Mouse (Mus musculus) bone marrow macrophage, adult 2 months (primary cell): Measurements from ENCODE around the gene Dlgap1. TPM values are rescaled to one million over a fixed set of nuclear protein-coding genes. Genes with fewer than 3 reads are reported as not detected.

Source experiments
- H3K27ac ChIP-seq: 2 replicates; pipeline ENCODE4 v1.5.1; 2012; ENCODE audit warnings: low read depth, low read length; ENCODE audit not compliant: insufficient read depth
- H3K4me1 ChIP-seq: 2 replicates; pipeline ENCODE4 v1.6.1; 2012; ENCODE audit warnings: low read length; ENCODE audit not compliant: control insufficient read depth, insufficient read depth
- H3K4me3 ChIP-seq: 2 replicates; pipeline ENCODE4 v1.5.1; 2012; ENCODE audit warnings: mild to moderate bottlenecking, low read length, moderate library complexity; ENCODE audit not compliant: insufficient read depth
- CTCF ChIP-seq: IDR thresholded peaks from 2 replicates; pipeline ENCODE4 v1.5.1; 2012; ENCODE audit warnings: low read depth, mild to moderate bottlenecking, low read length, moderate library complexity
- POLR2A ChIP-seq: IDR thresholded peaks from 2 replicates; pipeline ENCODE4 v1.6.1; 2012; ENCODE audit warnings: mild to moderate bottlenecking, low read depth, low read length, borderline replicate concordance
- polyA plus RNA-seq: library from polyadenylated mRNA; stranded (reverse); fragments of >200 nt; gene quantifications from 2 replicates; pipeline ENCODE4 v1.2.4, GENCODE M21; 2012; ENCODE audit not compliant: missing spikeins, insufficient read depth, insufficient read length

Gene Dlgap1
- polyA plus RNA-seq, 1 experiment: not detected

GRCm38 (mm10) chr17:70838031-70838430, 869.2 kb downstream of the Dlgap1 start:
- Histone ChIP-seq H3K4me1 (peaks cover 23% of the 10 kb centered on the region), H3K4me3 (no peak overlapping the region), H3K27ac (no peak overlapping the region)
- TF ChIP-seq POLR2A (no peak), CTCF (no peak)

GRCm38 (mm10) chr17:70838533-70838932, 869.7 kb downstream of the Dlgap1 start:
- TF ChIP-seq CTCF (no peak), POLR2A (no peak)
- Histone ChIP-seq H3K4me3 (no peak overlapping the region), H3K4me1 (peaks cover 23% of the 10 kb centered on the region), H3K27ac (no peak overlapping the region)

- Histone ChIP-seq H3K4me1 (peaks cover 15% of the 10 kb centered on the region), H3K27ac (no peak overlapping the region), H3K4me3 (no peak overlapping the region)
- TF ChIP-seq CTCF (no peak), POLR2A (no peak)
Observed at GRCm38 (mm10) chr17:70843252-70843651, 874.4 kb downstream of the Dlgap1 start.

GRCm38 (mm10) chr17:70844971-70845370, 876.1 kb downstream of the Dlgap1 start:
- peaks cover 9% of the 10 kb centered on the region for H3K4me1 ChIP-seq
- no peak for TF ChIP-seq CTCF
- no peak for TF ChIP-seq POLR2A
- H3K4me3 ChIP-seq: no peak overlapping the region
- no peak overlapping the region for H3K27ac ChIP-seq

- Histone ChIP-seq H3K4me3 (no peak overlapping the region), H3K4me1 (peaks cover 9% of the 10 kb centered on the region), H3K27ac (no peak overlapping the region)
- no peak for TF ChIP-seq CTCF
- TF ChIP-seq POLR2A: no peak
Observed at GRCm38 (mm10) chr17:70845543-70845942, 876.7 kb downstream of the Dlgap1 start.

- Histone ChIP-seq H3K27ac (peak overlapping the region; percentile 19; the same call in 1 of the 2 replicates), H3K4me1 (peaks cover 9% of the 10 kb centered on the region), H3K4me3 (peak overlapping the region; percentile 21; the same call in 1 of the 2 replicates)
- TF ChIP-seq CTCF (0 out of 2 replicates have a peak, but pooled peaks have one; percentile 15), POLR2A (no peak)
Observed at GRCm38 (mm10) chr17:70846111-70846644, 877.3 kb downstream of the Dlgap1 start.

GRCm38 (mm10) chr17:70847086-70847485, 878.2 kb downstream of the Dlgap1 start:
- Histone ChIP-seq H3K27ac (peak overlapping the region; percentile 43), H3K4me1 (peaks cover 9% of the 10 kb centered on the region), H3K4me3 (peak overlapping the region; percentile 42)
- TF ChIP-seq CTCF: no peak
- TF ChIP-seq POLR2A: no peak

GRCm38 (mm10) chr17:70847751-70848510, 879.1 kb downstream of the Dlgap1 start:
- TF ChIP-seq CTCF (no peak), POLR2A (no peak)
- Histone ChIP-seq H3K4me3 (peak overlapping the region; percentile 96), H3K4me1 (peaks cover 9% of the 10 kb centered on the region), H3K27ac (peak overlapping the region; percentile 80)

- Histone ChIP-seq H3K27ac (peak overlapping the region; percentile 80), H3K4me3 (peak overlapping the region; percentile 96), H3K4me1 (peaks cover 9% of the 10 kb centered on the region)
- no peak; the same call in 1 of the 2 replicates for TF ChIP-seq CTCF
- no peak for TF ChIP-seq POLR2A
Observed at GRCm38 (mm10) chr17:70848511-70849398, 879.9 kb downstream of the Dlgap1 start.
